Mouse (Mus musculus): ENCODE data around the gene 1600002K03Rik. TPM values are rescaled to one million over a fixed set of nuclear protein-coding genes. Genes with fewer than 3 reads are reported as not detected.

The 1600002K03Rik gene
- polyA plus RNA-seq, 1 experiment from 2014 or later = 10.3 TPM

- H3K4me2 ChIP-seq (replicated peaks; ENCODE audit: low read depth, low read length) = no peak overlapping the region
- H3K4me1 ChIP-seq (ENCODE audit: control insufficient read depth, insufficient read depth, low read length) = peaks cover 8% of the 10 kb centered on the region; the same call in 1 of the 2 replicates
- WGBS = 33% methylated on average over 27 of the region's 27 CpGs
- H3K4me3 ChIP-seq (ENCODE audit: low read length) = no peak overlapping the region
- no peak for ATAC-seq (ENCODE audit: low FRiP score, low TSS enrichment)
- H3K9me3 ChIP-seq (ENCODE audit: control insufficient read depth, low read length) = no peaks in the 10 kb centered on the region
- peaks cover 28% of the 10 kb centered on the region for H3K27me3 ChIP-seq (ENCODE audit: control insufficient read depth, insufficient read depth, low read length)
- H3K36me3 ChIP-seq (ENCODE audit: control insufficient read depth, insufficient read depth, low read length) = peaks cover 18% of the 10 kb centered on the region; the same call in 1 of the 2 replicates
- H3K9ac ChIP-seq (ENCODE audit: low read depth, low read length) = no peak overlapping the region
- no peak overlapping the region for H3K27ac ChIP-seq (ENCODE audit: low read depth, low read length)
Measured at GRCm38 (mm10) chr10:80186649-80187048, 13.9 kb downstream of the 1600002K03Rik start.

GRCm38 (mm10) chr10:80187739-80188138, 15.0 kb downstream of the 1600002K03Rik start:
- Histone ChIP-seq H3K4me2 (replicated peaks; ENCODE audit: low read depth, low read length) (no peak overlapping the region), H3K27ac (ENCODE audit: low read depth, low read length) (no peak overlapping the region), H3K9me3 (ENCODE audit: control insufficient read depth, low read length) (no peaks in the 10 kb centered on the region), H3K9ac (ENCODE audit: low read depth, low read length) (no peak overlapping the region), H3K4me1 (ENCODE audit: control insufficient read depth, insufficient read depth, low read length) (peaks cover 8% of the 10 kb centered on the region; the same call in 1 of the 2 replicates), H3K4me3 (ENCODE audit: low read length) (no peak overlapping the region), H3K27me3 (ENCODE audit: control insufficient read depth, insufficient read depth, low read length) (peaks cover 34% of the 10 kb centered on the region), H3K36me3 (ENCODE audit: control insufficient read depth, insufficient read depth, low read length) (peaks cover 15% of the 10 kb centered on the region; the same call in 1 of the 2 replicates)
- WGBS = 89% methylated on average over 10 of the region's 10 CpGs
- ATAC-seq (ENCODE audit: low FRiP score, low TSS enrichment) = no peak

- Histone ChIP-seq H3K9ac (ENCODE audit: low read depth, low read length) (no peak overlapping the region; the same call in 1 of the 2 replicates), H3K4me2 (replicated peaks; ENCODE audit: low read depth, low read length) (no peak overlapping the region), H3K4me1 (ENCODE audit: control insufficient read depth, insufficient read depth, low read length) (peaks cover 8% of the 10 kb centered on the region; the same call in 1 of the 2 replicates), H3K4me3 (ENCODE audit: low read length) (no peak overlapping the region), H3K27me3 (ENCODE audit: control insufficient read depth, insufficient read depth, low read length) (peaks cover 34% of the 10 kb centered on the region), H3K27ac (ENCODE audit: low read depth, low read length) (no peak overlapping the region), H3K36me3 (ENCODE audit: control insufficient read depth, insufficient read depth, low read length) (peaks cover 15% of the 10 kb centered on the region; the same call in 1 of the 2 replicates), H3K9me3 (ENCODE audit: control insufficient read depth, low read length) (no peaks in the 10 kb centered on the region)
- WGBS = 78% methylated on average over 15 of the region's 15 CpGs
- ATAC-seq (ENCODE audit: low FRiP score, low TSS enrichment) = no peak
Measured at GRCm38 (mm10) chr10:80188453-80189024, 15.8 kb downstream of the 1600002K03Rik start.

GRCm38 (mm10) chr10:80189999-80190398, 17.3 kb downstream of the 1600002K03Rik start:
- peaks cover 8% of the 10 kb centered on the region; the same call in 1 of the 2 replicates for H3K4me1 ChIP-seq (ENCODE audit: control insufficient read depth, insufficient read depth, low read length)
- no peak overlapping the region for H3K27ac ChIP-seq (ENCODE audit: low read depth, low read length)
- H3K27me3 ChIP-seq (ENCODE audit: control insufficient read depth, insufficient read depth, low read length) = peaks cover 34% of the 10 kb centered on the region
- H3K4me3 ChIP-seq (ENCODE audit: low read length) = peak overlapping the region; percentile 40
- H3K36me3 ChIP-seq (ENCODE audit: control insufficient read depth, insufficient read depth, low read length) = peaks cover 15% of the 10 kb centered on the region; the same call in 1 of the 2 replicates
- no peak for ATAC-seq (ENCODE audit: low FRiP score, low TSS enrichment)
- H3K9me3 ChIP-seq (ENCODE audit: control insufficient read depth, low read length) = no peaks in the 10 kb centered on the region
- WGBS = 3% methylated on average over 21 of the region's 21 CpGs
- H3K9ac ChIP-seq (ENCODE audit: low read depth, low read length) = peak overlapping the region; percentile 50; the same call in 1 of the 2 replicates
- peak overlapping the region; percentile 79 for H3K4me2 ChIP-seq (replicated peaks; ENCODE audit: low read depth, low read length)

- under 1% methylated on average over 48 of the region's 48 CpGs for WGBS
- H3K27me3 ChIP-seq (ENCODE audit: control insufficient read depth, insufficient read depth, low read length) = peaks cover 34% of the 10 kb centered on the region
Measured at GRCm38 (mm10) chr10:80190491-80191051, 17.8 kb downstream of the 1600002K03Rik start.

GRCm38 (mm10) chr10:80193976-80194375, 21.2 kb downstream of the 1600002K03Rik start:
- no peak overlapping the region for H3K4me2 ChIP-seq (replicated peaks; ENCODE audit: low read depth, low read length)
- peaks cover 16% of the 10 kb centered on the region for H3K4me1 ChIP-seq (ENCODE audit: control insufficient read depth, insufficient read depth, low read length)
- no peaks in the 10 kb centered on the region for H3K9me3 ChIP-seq (ENCODE audit: control insufficient read depth, low read length)
- peaks cover 27% of the 10 kb centered on the region for H3K27me3 ChIP-seq (ENCODE audit: control insufficient read depth, insufficient read depth, low read length)
- no peak overlapping the region for H3K27ac ChIP-seq (ENCODE audit: low read depth, low read length)
- ATAC-seq (ENCODE audit: low FRiP score, low TSS enrichment) = no peak
- no peak overlapping the region for H3K9ac ChIP-seq (ENCODE audit: low read depth, low read length)
- H3K4me3 ChIP-seq (ENCODE audit: low read length) = no peak overlapping the region
- 87% methylated on average over 6 of the region's 6 CpGs for WGBS
- peaks cover 3% of the 10 kb centered on the region; the same call in 1 of the 2 replicates for H3K36me3 ChIP-seq (ENCODE audit: control insufficient read depth, insufficient read depth, low read length)

More at GRCm38 (mm10) chr10:80190491-80191051, 17.8 kb downstream of the 1600002K03Rik start:
- peak overlapping the region; percentile 40 for H3K4me3 ChIP-seq (ENCODE audit: low read length)
- H3K36me3 ChIP-seq (ENCODE audit: control insufficient read depth, insufficient read depth, low read length) = peaks cover 15% of the 10 kb centered on the region; the same call in 1 of the 2 replicates
- H3K4me2 ChIP-seq (replicated peaks; ENCODE audit: low read depth, low read length) = peak overlapping the region; percentile 79
- H3K27ac ChIP-seq (ENCODE audit: low read depth, low read length) = no peak overlapping the region
- peak overlapping the region; percentile 50 for H3K9ac ChIP-seq (ENCODE audit: low read depth, low read length)
- peaks cover 8% of the 10 kb centered on the region; the same call in 1 of the 2 replicates for H3K4me1 ChIP-seq (ENCODE audit: control insufficient read depth, insufficient read depth, low read length)
- no peaks in the 10 kb centered on the region for H3K9me3 ChIP-seq (ENCODE audit: control insufficient read depth, low read length)
- peak; percentile 47 for ATAC-seq (ENCODE audit: low FRiP score, low TSS enrichment)

- WGBS = 71% methylated on average over 8 of the region's 8 CpGs
- no peak overlapping the region for H3K4me2 ChIP-seq (replicated peaks; ENCODE audit: low read depth, low read length)
- peaks cover 23% of the 10 kb centered on the region for H3K27me3 ChIP-seq (ENCODE audit: control insufficient read depth, insufficient read depth, low read length)
- no peak for ATAC-seq (ENCODE audit: low FRiP score, low TSS enrichment)
- H3K36me3 ChIP-seq (ENCODE audit: control insufficient read depth, insufficient read depth, low read length) = no peaks in the 10 kb centered on the region
- no peaks in the 10 kb centered on the region for H3K9me3 ChIP-seq (ENCODE audit: control insufficient read depth, low read length)
- H3K4me1 ChIP-seq (ENCODE audit: control insufficient read depth, insufficient read depth, low read length) = peaks cover 16% of the 10 kb centered on the region
- no peak overlapping the region for H3K9ac ChIP-seq (ENCODE audit: low read depth, low read length)
- H3K4me3 ChIP-seq (ENCODE audit: low read length) = no peak overlapping the region
- H3K27ac ChIP-seq (ENCODE audit: low read depth, low read length) = no peak overlapping the region
Measured at GRCm38 (mm10) chr10:80194441-80194840, 21.7 kb downstream of the 1600002K03Rik start.

- WGBS = 91% methylated on average over 1 of the region's 1 CpGs
- Histone ChIP-seq H3K4me1 (ENCODE audit: control insufficient read depth, insufficient read depth, low read length) (peaks cover 8% of the 10 kb centered on the region; the same call in 1 of the 2 replicates), H3K9ac (ENCODE audit: low read depth, low read length) (no peak overlapping the region), H3K36me3 (ENCODE audit: control insufficient read depth, insufficient read depth, low read length) (no peaks in the 10 kb centered on the region), H3K4me2 (replicated peaks; ENCODE audit: low read depth, low read length) (no peak overlapping the region), H3K9me3 (ENCODE audit: control insufficient read depth, low read length) (no peaks in the 10 kb centered on the region), H3K4me3 (ENCODE audit: low read length) (no peak overlapping the region), H3K27ac (ENCODE audit: low read depth, low read length) (no peak overlapping the region), H3K27me3 (ENCODE audit: control insufficient read depth, insufficient read depth, low read length) (peaks cover 6% of the 10 kb centered on the region; the same call in 1 of the 2 replicates)
- ATAC-seq (ENCODE audit: low FRiP score, low TSS enrichment) = no peak
Measured at GRCm38 (mm10) chr10:80196167-80196566, 23.4 kb downstream of the 1600002K03Rik start.

All from kidney, embryonic 14.5 days (tissue).